Mouse (Mus musculus) MEL (cell line): ENCODE results near the gene Ifih1. TPM values are rescaled to one million over a fixed set of nuclear protein-coding genes. Genes with fewer than 3 reads are reported as not detected.
A peak's percentile ranks its signal among the peaks of the same experiment; 100 is the strongest.

Experiments used
- DNase-seq: peaks from one replicate; pipeline ENCODE4 v3.0.0; 2011; ENCODE audit warnings: low read depth, low spot score
- H3K27ac ChIP-seq: 2 replicates; pipeline ENCODE4 v1.5.1; 2012; ENCODE audit warnings: low read depth, mild to moderate bottlenecking, control low read depth, low read length, moderate library complexity; ENCODE audit not compliant: control insufficient read depth
- H3K27me3 ChIP-seq, 2 experiments: fragments of 150-350 bp in 1 of 2; sonication (generic) in 1 of 2; 2 replicates each; pipeline ENCODE4 v1.6.1; 2012; ENCODE audit warnings: low read length in 2 of 2, mild to moderate bottlenecking in 2 of 2, improper control_type of control experiment in 1 of 2, moderate library complexity in 1 of 2; ENCODE audit not compliant: insufficient read depth in 2 of 2, control insufficient read depth in 1 of 2
- H3K36me3 ChIP-seq, 2 experiments: 2 replicates each; pipeline ENCODE4 v1.6.1; 2012 to 2014; ENCODE audit warnings: low read length in 2 of 2, improper control_type of control experiment in 1 of 2, inconsistent platforms in 1 of 2, mild to moderate bottlenecking in 1 of 2; ENCODE audit not compliant: insufficient read depth in 2 of 2, control insufficient read depth in 1 of 2
- H3K4me1 ChIP-seq, 2 experiments: fragments of 150-350 bp in 1 of 2; sonication (generic) in 1 of 2; 2 replicates each; pipeline ENCODE4 v1.6.1; 2012; ENCODE audit warnings: low read length in 2 of 2, improper control_type of control experiment in 1 of 2, mild to moderate bottlenecking in 1 of 2; ENCODE audit not compliant: insufficient read depth in 2 of 2, control insufficient read depth in 1 of 2
- H3K4me3 ChIP-seq, 2 experiments: fragments of 150-350 bp in 1 of 2; sonication (generic) in 1 of 2; 2 replicates each; pipeline ENCODE4 v1.5.1; 2012; ENCODE audit warnings: low read depth in 2 of 2, low read length in 2 of 2, mild to moderate bottlenecking in 2 of 2, moderate library complexity in 2 of 2, control low read depth in 1 of 2, improper control_type of control experiment in 1 of 2; ENCODE audit not compliant: control insufficient read depth in 1 of 2, insufficient read depth in 1 of 2
- H3K79me2 ChIP-seq: 2 replicates; pipeline ENCODE4 v1.6.1; 2012; ENCODE audit warnings: mild to moderate bottlenecking, low read length, moderate library complexity; ENCODE audit not compliant: control insufficient read depth, poor library complexity, insufficient read depth
- H3K9ac ChIP-seq: 2 replicates; pipeline ENCODE4 v1.6.1; 2012; ENCODE audit warnings: low read depth, mild to moderate bottlenecking, control low read depth, low read length, moderate library complexity; ENCODE audit not compliant: control insufficient read depth, poor library complexity, severe bottlenecking
- H3K9me3 ChIP-seq: fragments of 150-350 bp; sonication (generic); replicated peaks from 2 replicates; pipeline ENCODE4 v1.6.1; 2012; ENCODE audit warnings: mild to moderate bottlenecking, low read length, improper control_type of control experiment, moderate library complexity; ENCODE audit not compliant: insufficient read depth
- CHD2 ChIP-seq: IDR thresholded peaks from 2 replicates; pipeline ENCODE4 v1.6.1; 2011; ENCODE audit warnings: low read length, improper control_type of control experiment
- E2F4 ChIP-seq: IDR thresholded peaks from 2 replicates; pipeline ENCODE4 v1.6.1; 2011; ENCODE audit warnings: low read depth, low read length, improper control_type of control experiment, borderline replicate concordance
- ELF1 ChIP-seq: IDR thresholded peaks from 2 replicates; pipeline ENCODE4 v1.6.1; 2014; ENCODE audit warnings: low read depth, mild to moderate bottlenecking, inconsistent platforms, low read length, improper control_type of control experiment, moderate library complexity
- ETS1 ChIP-seq: IDR thresholded peaks from 2 replicates; pipeline ENCODE4 v1.6.1; 2012; ENCODE audit warnings: low read depth, mild to moderate bottlenecking, inconsistent platforms, low read length, improper control_type of control experiment, moderate library complexity
- HCFC1 ChIP-seq: IDR thresholded peaks from 2 replicates; pipeline ENCODE4 v1.6.1; 2012; ENCODE audit warnings: low read depth, mild to moderate bottlenecking, inconsistent platforms, low read length, improper control_type of control experiment, moderate library complexity
- JUND ChIP-seq: IDR thresholded peaks from 2 replicates; pipeline ENCODE4 v1.6.1; 2011; ENCODE audit warnings: low read depth, mild to moderate bottlenecking, improper control_type of control experiment, low read length
- KAT2A ChIP-seq: conservative IDR thresholded peaks from 2 replicates; pipeline ENCODE4 v1.6.1; 2012; ENCODE audit warnings: low read depth, low read length, improper control_type of control experiment, inconsistent platforms
- MAFK ChIP-seq: IDR thresholded peaks from 2 replicates; pipeline ENCODE4 v1.6.1; 2011; ENCODE audit warnings: low read depth, mild to moderate bottlenecking, low read length, improper control_type of control experiment, borderline replicate concordance
- MAX ChIP-seq: IDR thresholded peaks from 2 replicates; pipeline ENCODE4 v1.6.1; 2011; ENCODE audit warnings: low read length, improper control_type of control experiment
- MXI1 ChIP-seq: IDR thresholded peaks from 2 replicates; pipeline ENCODE4 v1.6.1; 2011; ENCODE audit warnings: mild to moderate bottlenecking, low read depth, low read length, improper control_type of control experiment
- MYB ChIP-seq: IDR thresholded peaks from 2 replicates; pipeline ENCODE4 v1.6.1; 2011; ENCODE audit warnings: mild to moderate bottlenecking, low read depth, low read length, improper control_type of control experiment
- NRF1 ChIP-seq: IDR thresholded peaks from 2 replicates; pipeline ENCODE4 v1.6.1; 2014; ENCODE audit warnings: low read depth, mild to moderate bottlenecking, inconsistent platforms, low read length, improper control_type of control experiment, moderate library complexity; ENCODE audit not compliant: poor library complexity, insufficient read depth, severe bottlenecking
- POLR2A ChIP-seq, 2 experiments: IDR thresholded peaks; 2 replicates each; pipeline ENCODE4 v1.6.1; 2011 to 2012; ENCODE audit warnings: low read length in 2 of 2, mild to moderate bottlenecking in 2 of 2, control low read depth in 1 of 2, improper control_type of control experiment in 1 of 2, low read depth in 1 of 2, moderate library complexity in 1 of 2; ENCODE audit not compliant: control insufficient read depth in 1 of 2, insufficient read depth in 1 of 2, poor library complexity in 1 of 2
- POLR2AphosphoS5 ChIP-seq: IDR thresholded peaks from 2 replicates; pipeline ENCODE4 v1.6.1; 2012; ENCODE audit warnings: low read depth, borderline replicate concordance, mild to moderate bottlenecking, inconsistent platforms, low read length, moderate library complexity, mixed read lengths
- RCOR1 ChIP-seq: IDR thresholded peaks from 2 replicates; pipeline ENCODE4 v1.6.1; 2012; ENCODE audit warnings: low read depth, mild to moderate bottlenecking, inconsistent platforms, low read length, improper control_type of control experiment
- SMC3 ChIP-seq: IDR thresholded peaks from 2 replicates; pipeline ENCODE4 v1.6.1; 2011; ENCODE audit warnings: low read depth, low read length, improper control_type of control experiment
- TAL1 ChIP-seq: IDR thresholded peaks from 2 replicates; pipeline ENCODE4 v1.6.1; 2012; ENCODE audit warnings: mild to moderate bottlenecking, inconsistent platforms, low read length, moderate library complexity, mixed read lengths
- TBP ChIP-seq: IDR thresholded peaks from 2 replicates; pipeline ENCODE4 v1.8.0; 2011; ENCODE audit warnings: low read depth, low read length, improper control_type of control experiment
- UBTF ChIP-seq: IDR thresholded peaks from 2 replicates; pipeline ENCODE4 v1.6.1; 2012; ENCODE audit warnings: low read depth, mild to moderate bottlenecking, inconsistent platforms, low read length, improper control_type of control experiment, moderate library complexity, borderline replicate concordance; ENCODE audit not compliant: insufficient read depth
- ZC3H11A ChIP-seq: IDR thresholded peaks from 2 replicates; pipeline ENCODE4 v1.6.1; 2012; ENCODE audit warnings: low read depth, mild to moderate bottlenecking, inconsistent platforms, low read length, improper control_type of control experiment
- polyA plus RNA-seq, 2 experiments: library from polyadenylated mRNA; stranded (reverse) in 1 of 2; unstranded in 1 of 2; fragments of >175 nt in 1 of 2; fragments of >200 nt in 1 of 2; gene quantifications; 2 replicates each; pipeline versions ENCODE4 v1.2.1 to v1.2.4; 2012; ENCODE audit warnings: low replicate concordance in 2 of 2, low read depth in 1 of 2; ENCODE audit not compliant: insufficient read length in 2 of 2, insufficient read depth in 1 of 2, missing spikeins in 1 of 2
- total RNA-seq: library from RNA; depleted of rRNA; stranded (reverse); fragments of 300-350 nt; gene quantifications from 2 replicates; pipeline ENCODE4 v1.2.3, GENCODE M21; 2012

The Ifih1 gene
- total and polyA plus RNA-seq, 3 experiments = 11.4 to 71.9 (median 41.5) TPM

DNA sequence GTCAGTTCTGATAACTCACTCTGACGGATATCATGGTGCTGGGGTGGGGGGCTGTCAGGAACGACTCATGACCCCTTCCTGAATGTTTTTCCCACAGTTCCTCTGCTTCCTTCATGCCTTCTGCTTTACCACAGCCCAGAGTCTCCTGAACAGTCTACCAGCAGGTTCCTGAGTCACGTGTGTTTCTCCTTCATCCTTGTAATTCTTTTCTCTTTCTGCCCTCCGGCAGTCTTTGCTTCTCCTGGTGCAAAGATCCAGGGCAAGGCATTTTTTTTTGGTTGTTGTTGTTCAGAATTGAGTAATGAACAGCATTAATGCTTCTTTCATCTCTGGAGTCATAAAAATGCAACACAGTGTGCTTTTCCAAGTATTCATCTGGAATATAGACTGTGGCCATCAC is 24.7 kb upstream of the Ifih1 start:
- Histone ChIP-seq H3K79me2 (no peaks in the 10 kb centered on the region), H3K9me3 (no peaks in the 10 kb centered on the region), H3K27ac (no peak overlapping the region), H3K4me3 (no peak overlapping the region), H3K27me3 (no peaks in the 10 kb centered on the region), H3K36me3 (peaks cover 0 to 15% of the 10 kb centered on the region in 2 experiments), H3K4me1 (peaks cover 4 to 12% of the 10 kb centered on the region in 2 experiments), H3K9ac (no peak overlapping the region)
- DNase-seq = no peak
- TF ChIP-seq E2F4 = no peak
- no peak for TF ChIP-seq HCFC1
- no peak for TF ChIP-seq RCOR1
- no peak for TF ChIP-seq TAL1
- no peak for TF ChIP-seq KAT2A
- no peak for TF ChIP-seq UBTF
- no peak for TF ChIP-seq ELF1
- TF ChIP-seq SMC3 = no peak
- TF ChIP-seq POLR2AphosphoS5 = no peak
- no peak for TF ChIP-seq JUND
- TF ChIP-seq MAX = no peak
- TF ChIP-seq CHD2 = no peak
- no peak for TF ChIP-seq MXI1
- TF ChIP-seq ZC3H11A = no peak
- TF ChIP-seq TBP = no peak
- TF ChIP-seq POLR2A (IDR thresholded peaks at IDR 0.05; ENCODE audit: control insufficient read depth in 1 of 2, insufficient read depth in 1 of 2, low read depth in 1 of 2, low read length in 2 of 2, poor library complexity in 1 of 2) = no peak
- TF ChIP-seq MYB = no peak
- TF ChIP-seq NRF1 = no peak

DNA sequence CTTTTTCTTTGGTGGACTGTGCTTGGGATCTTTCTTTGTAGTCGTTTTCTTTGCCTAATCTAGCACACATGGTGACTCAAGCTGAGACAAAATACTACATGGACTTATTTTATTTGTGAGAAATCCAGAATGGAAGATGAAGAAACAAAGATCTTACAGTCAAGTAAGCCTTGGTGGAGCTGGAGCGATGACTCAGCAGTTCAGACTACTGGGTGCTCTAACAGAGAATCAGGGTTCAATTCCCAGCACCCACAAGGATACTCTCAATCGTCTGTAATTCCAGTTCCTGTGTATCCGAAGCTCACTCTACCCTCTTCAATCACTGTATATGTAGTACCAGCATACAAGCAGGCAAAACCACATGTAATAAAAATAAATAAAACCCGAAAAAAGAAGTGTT is 24.2 kb upstream of the Ifih1 start:
- peak; percentile 44 for DNase-seq
- H3K27me3 ChIP-seq = no peaks in the 10 kb centered on the region
- no peaks in the 10 kb centered on the region for H3K9me3 ChIP-seq
- peak; percentile 75 for TF ChIP-seq MAFK
- no peak for TF ChIP-seq ETS1
- H3K79me2 ChIP-seq = peaks cover 3% of the 10 kb centered on the region; the same call in 1 of the 2 replicates
- H3K9ac ChIP-seq = no peak overlapping the region
- H3K36me3 ChIP-seq = peaks cover 0 to 19% of the 10 kb centered on the region in 2 experiments
- H3K27ac ChIP-seq = no peak overlapping the region
- H3K4me3 ChIP-seq = no peak overlapping the region
- peaks cover 4 to 16% of the 10 kb centered on the region in 2 experiments for H3K4me1 ChIP-seq
